Mouse (Mus musculus) forebrain, embryonic 11.5 days (tissue): ENCODE measurements around the gene Dpep3. TPM values are rescaled to one million over a fixed set of nuclear protein-coding genes. Genes with fewer than 3 reads are reported as not detected.
A peak's percentile ranks its signal among the peaks of the same experiment; 100 is the strongest.
"Not testable (repeated sequence)": the region's sequence is repeated elsewhere in the genome, so short reads cannot be mapped to it uniquely, and the experiment has no call there.

Experiments
- ATAC-seq: fragments of 200-750 bp; cut with Nextera tagmentation; replicated peaks from 2 replicates; pipeline ENCODE4 v1.8.0; 2017; ENCODE audit warnings: moderate TSS enrichment; ENCODE audit not compliant: low FRiP score
- DNase-seq: peaks from one replicate; pipeline ENCODE4 v3.0.0-alpha.2; 2017; ENCODE audit warnings: low spot score
- H3K27ac ChIP-seq: fragments of 300-500 bp; sonication (generic); 2 replicates; pipeline ENCODE4 v1.5.1; 2014; ENCODE audit warnings: low read depth, low read length
- H3K27me3 ChIP-seq: fragments of 300-500 bp; sonication (generic); 2 replicates; pipeline ENCODE4 v1.6.1; 2014; ENCODE audit warnings: mild to moderate bottlenecking, low read length, mixed read lengths; ENCODE audit not compliant: control insufficient read depth, insufficient read depth
- H3K36me3 ChIP-seq: fragments of 300-500 bp; sonication (generic); 2 replicates; pipeline ENCODE4 v1.6.1; 2014; ENCODE audit warnings: mild to moderate bottlenecking, low read length, moderate library complexity, mixed read lengths; ENCODE audit not compliant: control insufficient read depth, insufficient read depth
- H3K4me1 ChIP-seq: fragments of 300-500 bp; sonication (generic); replicated peaks from 2 replicates; pipeline ENCODE4 v1.6.1; 2014; ENCODE audit warnings: low read length, mixed read lengths; ENCODE audit not compliant: control insufficient read depth, insufficient read depth
- H3K4me2 ChIP-seq: fragments of 300-500 bp; sonication (generic); 2 replicates; pipeline ENCODE4 v1.6.1; 2014; ENCODE audit warnings: low read depth, mild to moderate bottlenecking, low read length, moderate library complexity, mixed read lengths; ENCODE audit not compliant: severe bottlenecking
- H3K4me3 ChIP-seq: fragments of 300-500 bp; sonication (generic); 2 replicates; pipeline ENCODE4 v1.5.1; 2014; ENCODE audit warnings: low read depth, low read length
- H3K9ac ChIP-seq: fragments of 300-500 bp; sonication (generic); 2 replicates; pipeline ENCODE4 v1.6.1; 2014; ENCODE audit warnings: low read length
- H3K9me3 ChIP-seq: fragments of 300-500 bp; sonication (generic); 2 replicates; pipeline ENCODE4 v1.6.1; 2016; ENCODE audit warnings: low read length, mixed read lengths; ENCODE audit not compliant: control insufficient read depth
- WGBS: fragments of 180-500 bp; shearing (Covaris S2); extraction: QIAGEN DNeasy Blood & Tissue Kit; methylation state at CpG from one replicate; pipeline ENCODE4 v1.1.7; 2014; 5-methylcytosine and 5-hydroxymethylcytosine counted together
- polyA plus RNA-seq: library from polyadenylated mRNA; unstranded; fragments of >200 nt; fragmentation: Nextera tagmentation; extraction: Ambion mirVana; gene quantifications from 2 replicates; pipeline ENCODE4 v1.2.1, GENCODE M21; 2014

The Dpep3 gene
- polyA plus RNA-seq: not detected in 2 replicates

- Histone ChIP-seq H3K4me1 (no peaks in the 10 kb centered on the region), H3K27ac (no peak within 1 kb of the TSS), H3K36me3 (no peaks in the 10 kb centered on the region), H3K27me3 (no peaks in the 10 kb centered on the region), H3K4me2 (no peak within 1 kb of the TSS), H3K9me3 (no peaks in the 10 kb centered on the region), H3K4me3 (no peak within 1 kb of the TSS), H3K9ac (no peak within 1 kb of the TSS)
- DNase-seq: no peak
- WGBS: 91% methylated on average over 15 of the region's 15 CpGs
- no peak for ATAC-seq
Measured at GRCm38 (mm10) chr8:105979325-105979724, at the start of gene Dpep3. TSS of gene Dpep3 (minus strand) at chr8:105979429.

GRCm38 (mm10) chr8:106022483-106022882, 43.3 kb upstream of the Dpep3 start:
- Histone ChIP-seq H3K9ac (no peak overlapping the region), H3K4me2 (no peak overlapping the region), H3K9me3 (no peaks in the 10 kb centered on the region), H3K4me3 (no peak overlapping the region), H3K4me1 (no peaks in the 10 kb centered on the region), H3K36me3 (no peaks in the 10 kb centered on the region), H3K27me3 (no peaks in the 10 kb centered on the region), H3K27ac (no peak overlapping the region)
- no peak for ATAC-seq
- DNase-seq: peak; percentile 79

- no peaks in the 10 kb centered on the region for H3K36me3 ChIP-seq
- H3K9ac ChIP-seq: no peak overlapping the region
- no peak for ATAC-seq
- H3K9me3 ChIP-seq: no peaks in the 10 kb centered on the region
- H3K27me3 ChIP-seq: no peaks in the 10 kb centered on the region
- no peak overlapping the region for H3K4me3 ChIP-seq
- 95% methylated on average over 3 of the region's 3 CpGs for WGBS
- no peak overlapping the region for H3K4me2 ChIP-seq
- no peak for DNase-seq
- H3K27ac ChIP-seq: no peak overlapping the region
- H3K4me1 ChIP-seq: no peaks in the 10 kb centered on the region
Measured at GRCm38 (mm10) chr8:106018039-106018438, 38.8 kb upstream of the Dpep3 start.

GRCm38 (mm10) chr8:106017130-106017529, 37.9 kb upstream of the Dpep3 start:
- Histone ChIP-seq H3K27ac (no peak overlapping the region), H3K4me1 (no peaks in the 10 kb centered on the region), H3K27me3 (no peaks in the 10 kb centered on the region), H3K36me3 (no peaks in the 10 kb centered on the region), H3K9me3 (no peaks in the 10 kb centered on the region), H3K9ac (no peak overlapping the region), H3K4me2 (no peak overlapping the region), H3K4me3 (no peak overlapping the region)
- WGBS: 91% methylated on average over 7 of the region's 7 CpGs
- ATAC-seq: no peak
- no peak for DNase-seq

GRCm38 (mm10) chr8:106016284-106016683, 37.1 kb upstream of the Dpep3 start:
- DNase-seq (no peak), ATAC-seq (no peak)
- Histone ChIP-seq H3K9me3 (no peaks in the 10 kb centered on the region), H3K9ac (no peak overlapping the region), H3K4me2 (no peak overlapping the region), H3K36me3 (no peaks in the 10 kb centered on the region), H3K4me3 (no peak overlapping the region), H3K27ac (no peak overlapping the region), H3K27me3 (no peaks in the 10 kb centered on the region), H3K4me1 (no peaks in the 10 kb centered on the region)
- WGBS: 95% methylated on average over 6 of the region's 6 CpGs

- H3K27me3 ChIP-seq, H3K9ac ChIP-seq, H3K36me3 ChIP-seq, ATAC-seq, H3K9me3 ChIP-seq, DNase-seq, H3K27ac ChIP-seq, H3K4me1 ChIP-seq: not testable (repeated sequence)
- 85% methylated on average over 8 of the region's 8 CpGs for WGBS
- peak overlapping the region; percentile 93; the same call in 1 of the 2 replicates for H3K4me3 ChIP-seq
- peak overlapping the region; percentile 96 for H3K4me2 ChIP-seq
Measured at GRCm38 (mm10) chr8:106012203-106012602, 33.0 kb upstream of the Dpep3 start.

GRCm38 (mm10) chr8:106011643-106011986, 32.4 kb upstream of the Dpep3 start, which contains the start of gene Ddx28:
TSS of gene Ddx28 (minus strand) at chr8:106011882.
- Histone ChIP-seq H3K9me3 (no peaks in the 10 kb centered on the region), H3K4me1 (peaks cover 4% of the 10 kb centered on the region), H3K27ac (no peak within 1 kb of the TSS), H3K36me3 (no peaks in the 10 kb centered on the region; the same call in 1 of the 2 replicates), H3K27me3 (no peaks in the 10 kb centered on the region), H3K4me3 (peak within 1 kb of the TSS; percentile 93), H3K9ac (peak within 1 kb of the TSS; percentile 84), H3K4me2 (peak within 1 kb of the TSS; percentile 96)
- no peak for DNase-seq
- ATAC-seq: no peak
- WGBS: 5% methylated on average over 6 of the region's 6 CpGs

- Histone ChIP-seq H3K4me2 (peak overlapping the region; percentile 96), H3K4me3 (peak overlapping the region; percentile 93), H3K9me3 (no peaks in the 10 kb centered on the region), H3K4me1 (peaks cover 4% of the 10 kb centered on the region), H3K9ac (peak overlapping the region; percentile 84), H3K27ac (no peak overlapping the region), H3K27me3 (no peaks in the 10 kb centered on the region), H3K36me3 (no peaks in the 10 kb centered on the region; the same call in 1 of the 2 replicates)
- 1% methylated on average over 74 of the region's 74 CpGs for WGBS
- ATAC-seq: peak; percentile 94
- peak; percentile 95 for DNase-seq
Measured at GRCm38 (mm10) chr8:106010748-106011642, 31.8 kb upstream of the Dpep3 start.

- not testable (repeated sequence) for ATAC-seq, H3K27ac ChIP-seq, DNase-seq, H3K27me3 ChIP-seq, H3K36me3 ChIP-seq, H3K4me3 ChIP-seq, H3K4me1 ChIP-seq, H3K9me3 ChIP-seq, H3K4me2 ChIP-seq, H3K9ac ChIP-seq
- WGBS: 66% methylated on average over 3 of the region's 3 CpGs
Measured at GRCm38 (mm10) chr8:106007891-106008290, 28.7 kb upstream of the Dpep3 start.
